Mouse (Mus musculus): Measurements from ENCODE around the gene Rabggtb. TPM values are rescaled to one million over a fixed set of nuclear protein-coding genes. Genes with fewer than 3 reads are reported as not detected.

Rabggtb gene
- polyA plus RNA-seq, 1 experiment from 2014 or later: 62.2 TPM

DNA sequence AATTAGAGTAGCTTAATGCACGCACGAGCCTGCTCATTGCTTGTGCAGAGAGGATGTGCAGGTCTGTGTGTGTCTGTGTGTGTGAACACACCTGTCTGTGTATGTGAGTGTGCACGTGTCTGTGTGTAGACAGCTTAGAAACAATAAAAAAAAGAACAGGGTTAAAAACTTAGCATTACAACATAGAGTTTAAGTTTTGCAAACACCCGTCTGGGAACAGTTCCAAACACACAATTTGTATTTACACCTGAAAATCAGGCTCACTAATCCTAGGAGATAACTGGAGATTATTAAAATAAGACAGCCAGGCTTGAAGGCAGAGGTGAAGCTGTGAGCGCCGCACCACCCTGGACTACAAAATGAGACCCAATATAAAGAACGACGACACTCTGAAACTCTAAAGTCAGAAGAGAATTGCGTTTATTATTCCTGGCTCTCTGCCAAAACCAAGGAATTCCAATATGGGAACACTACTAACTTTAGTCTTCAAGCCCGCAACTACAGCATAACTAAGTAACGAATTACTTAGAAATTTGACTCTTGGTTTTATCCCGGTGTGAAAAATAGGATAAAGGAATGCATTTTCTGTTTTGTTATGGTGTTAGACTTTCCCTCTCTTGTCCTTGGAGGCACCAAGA, 30.3 kb upstream of the Rabggtb start:
- Histone ChIP-seq H3K4me1 (peaks cover 43% of the 10 kb centered on the region), H3K27me3 (replicated peaks) (no peaks in the 10 kb centered on the region), H3K9me3 (replicated peaks) (no peaks in the 10 kb centered on the region), H3K4me2 (peak overlapping the region; percentile 90), H3K36me3 (peaks cover 35% of the 10 kb centered on the region), H3K4me3 (peak overlapping the region; percentile 86), H3K27ac (0 out of 2 replicates have a peak overlapping the region, but pooled peaks have one; percentile 81), H3K9ac (peak overlapping the region; percentile 87)
- WGBS (ENCODE audit: insufficient replicate concordance): 68% methylated on average over 12 of the region's 12 CpGs
- ATAC-seq: no peak

GRCm38 (mm10) chr3:153941613-153942012, 28.8 kb upstream of the Rabggtb start:
- Histone ChIP-seq H3K27ac (no peak overlapping the region), H3K9me3 (replicated peaks) (no peaks in the 10 kb centered on the region), H3K4me1 (peaks cover 43% of the 10 kb centered on the region), H3K27me3 (replicated peaks) (no peaks in the 10 kb centered on the region), H3K36me3 (peaks cover 50% of the 10 kb centered on the region), H3K4me2 (no peak overlapping the region), H3K4me3 (no peak overlapping the region), H3K9ac (no peak overlapping the region)
- ATAC-seq: no peak
- WGBS (ENCODE audit: insufficient replicate concordance): 92% methylated on average over 13 of the region's 13 CpGs

DNA sequence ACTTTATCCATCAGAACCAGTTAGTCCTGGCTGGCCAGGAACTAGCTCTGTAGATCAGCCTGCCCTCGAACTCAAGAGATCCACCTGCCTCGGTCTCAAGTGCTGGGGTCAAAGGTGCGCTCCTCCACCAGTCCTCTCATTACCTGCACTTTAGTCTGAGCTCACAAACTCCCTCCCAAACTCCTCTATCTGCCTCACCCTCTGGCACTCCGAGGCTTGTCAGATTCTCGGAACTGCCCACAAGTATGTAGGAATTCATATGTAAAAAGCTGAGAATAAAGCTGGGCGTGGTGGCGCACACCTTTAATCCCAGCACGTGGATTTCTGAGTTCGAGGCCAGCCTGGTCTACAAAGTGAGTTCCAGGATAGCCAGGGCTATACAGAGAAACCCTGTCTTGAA, 27.7 kb upstream of the Rabggtb start:
- ATAC-seq: no peak
- H3K9me3 ChIP-seq (replicated peaks): no peaks in the 10 kb centered on the region
- H3K27ac ChIP-seq: no peak overlapping the region
- 83% methylated on average over 9 of the region's 9 CpGs for whole genome bisulfite sequencing (ENCODE audit: insufficient replicate concordance)
- no peak overlapping the region for H3K4me2 ChIP-seq
- H3K36me3 ChIP-seq: peaks cover 60% of the 10 kb centered on the region
- peaks cover 43% of the 10 kb centered on the region for H3K4me1 ChIP-seq
- no peak overlapping the region for H3K4me3 ChIP-seq
- H3K9ac ChIP-seq: no peak overlapping the region
- H3K27me3 ChIP-seq (replicated peaks): no peaks in the 10 kb centered on the region

DNA sequence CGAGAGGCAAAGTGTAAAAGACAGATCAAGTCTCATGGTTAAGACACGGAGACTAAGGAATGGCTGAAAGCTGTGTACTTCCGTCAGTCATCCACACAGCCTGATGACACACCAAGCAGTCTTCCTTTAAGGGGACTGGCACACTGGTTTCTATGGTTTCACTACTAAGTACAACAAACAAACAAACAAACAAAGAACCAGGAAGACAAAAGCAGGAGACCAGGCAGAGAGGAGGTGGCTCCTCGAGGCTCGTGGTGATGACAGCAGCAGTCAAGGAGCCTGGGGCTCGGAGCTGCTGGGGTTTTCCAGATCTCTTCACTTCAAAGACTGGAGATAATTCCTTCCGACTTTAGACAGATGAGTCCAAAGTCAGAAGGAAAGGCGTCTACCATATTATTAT, 27.2 kb upstream of the Rabggtb start:
- Histone ChIP-seq H3K36me3 (peaks cover 64% of the 10 kb centered on the region), H3K4me3 (no peak overlapping the region), H3K9ac (no peak overlapping the region), H3K9me3 (replicated peaks) (no peaks in the 10 kb centered on the region), H3K27ac (no peak overlapping the region), H3K27me3 (replicated peaks) (no peaks in the 10 kb centered on the region), H3K4me1 (peaks cover 39% of the 10 kb centered on the region), H3K4me2 (no peak overlapping the region)
- WGBS (ENCODE audit: insufficient replicate concordance): 78% methylated on average over 8 of the region's 8 CpGs
- no peak for ATAC-seq

GRCm38 (mm10) chr3:153937116-153937810, 24.5 kb upstream of the Rabggtb start:
- peaks cover 87% of the 10 kb centered on the region for H3K36me3 ChIP-seq
- H3K9me3 ChIP-seq (replicated peaks): no peaks in the 10 kb centered on the region
- H3K27ac ChIP-seq: no peak overlapping the region
- H3K4me3 ChIP-seq: no peak overlapping the region
- no peak overlapping the region for H3K4me2 ChIP-seq
- peaks cover 20% of the 10 kb centered on the region for H3K4me1 ChIP-seq
- no peaks in the 10 kb centered on the region for H3K27me3 ChIP-seq (replicated peaks)
- H3K9ac ChIP-seq: no peak overlapping the region
- no peak for ATAC-seq
- 83% methylated on average over 17 of the region's 17 CpGs for WGBS (ENCODE audit: insufficient replicate concordance)

DNA sequence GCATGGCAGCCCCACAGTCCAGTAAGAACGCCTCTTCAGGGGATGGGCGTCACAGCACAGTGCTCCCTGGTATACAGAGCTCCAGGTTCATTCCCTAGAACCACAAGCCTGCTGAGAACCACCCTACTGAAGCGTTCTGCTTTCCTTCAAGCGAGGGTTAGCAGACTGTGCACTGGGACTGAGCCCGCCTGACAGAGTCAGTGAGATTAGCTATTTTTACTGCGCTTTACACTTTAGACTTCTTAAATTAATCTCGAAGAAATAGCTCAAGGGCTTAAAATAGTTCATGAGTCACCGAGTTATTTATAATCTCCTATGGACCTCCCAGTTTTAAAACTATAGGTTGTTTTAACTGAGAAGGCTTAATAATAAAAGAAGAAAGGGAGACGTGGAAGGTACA, 23.1 kb upstream of the Rabggtb start:
- H3K4me2 ChIP-seq: no peak overlapping the region

GRCm38 (mm10) chr3:153932461-153932860, 19.7 kb upstream of the Rabggtb start:
- peaks cover 81% of the 10 kb centered on the region for H3K36me3 ChIP-seq
- no peak overlapping the region for H3K4me2 ChIP-seq
- no peaks in the 10 kb centered on the region for H3K27me3 ChIP-seq (replicated peaks)
- 82% methylated on average over 5 of the region's 5 CpGs for WGBS (ENCODE audit: insufficient replicate concordance)
- H3K9ac ChIP-seq: no peak overlapping the region
- no peaks in the 10 kb centered on the region for H3K9me3 ChIP-seq (replicated peaks)
- no peaks in the 10 kb centered on the region for H3K4me1 ChIP-seq
- H3K4me3 ChIP-seq: no peak overlapping the region
- no peak overlapping the region for H3K27ac ChIP-seq
- no peak for ATAC-seq

More for the DNA sequence above, 23.1 kb upstream of the Rabggtb start:
- Histone ChIP-seq H3K4me1 (peaks cover 6% of the 10 kb centered on the region), H3K27ac (no peak overlapping the region; the same call in 1 of the 2 replicates), H3K9ac (no peak overlapping the region), H3K4me3 (no peak overlapping the region), H3K36me3 (peaks cover 85% of the 10 kb centered on the region), H3K27me3 (replicated peaks) (no peaks in the 10 kb centered on the region), H3K9me3 (replicated peaks) (no peaks in the 10 kb centered on the region)
- no peak for ATAC-seq
- WGBS (ENCODE audit: insufficient replicate concordance): 80% methylated on average over 9 of the region's 9 CpGs

- Histone ChIP-seq H3K9ac (no peak overlapping the region), H3K36me3 (peaks cover 76% of the 10 kb centered on the region), H3K27me3 (replicated peaks) (no peaks in the 10 kb centered on the region), H3K9me3 (replicated peaks) (no peaks in the 10 kb centered on the region), H3K4me3 (no peak overlapping the region), H3K4me2 (no peak overlapping the region), H3K4me1 (no peaks in the 10 kb centered on the region), H3K27ac (no peak overlapping the region)
- 82% methylated on average over 11 of the region's 11 CpGs for WGBS (ENCODE audit: insufficient replicate concordance)
- no peak; the same call in 1 of the 2 replicates for ATAC-seq
Observed at GRCm38 (mm10) chr3:153929526-153929925, 16.7 kb upstream of the Rabggtb start.

DNA sequence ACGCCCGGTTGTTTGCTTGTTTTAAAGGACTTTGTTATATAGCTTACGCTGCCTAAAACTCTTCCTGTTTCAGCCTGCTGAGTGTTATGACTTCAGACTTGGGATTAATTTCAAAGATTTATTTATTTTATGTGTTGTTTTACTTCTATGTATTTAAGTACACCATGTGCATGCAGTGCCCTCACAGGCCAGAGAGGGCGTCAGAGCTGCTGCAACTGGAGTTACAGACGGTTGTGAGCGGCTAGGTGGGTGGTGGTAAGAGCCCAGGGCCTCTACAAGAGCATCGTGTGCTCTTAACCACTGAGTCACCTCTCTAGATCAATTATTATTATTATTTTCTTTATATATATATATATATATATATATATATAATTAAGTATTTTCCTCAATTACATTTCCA, 13.5 kb upstream of the Rabggtb start:
- Histone ChIP-seq H3K9me3 (replicated peaks) (no peaks in the 10 kb centered on the region), H3K36me3 (peaks cover 73% of the 10 kb centered on the region), H3K4me1 (0 out of 2 replicates have a peak, but pooled peaks cover 2% of the 10 kb centered on the region), H3K27ac (no peak overlapping the region), H3K9ac (no peak overlapping the region), H3K27me3 (replicated peaks) (no peaks in the 10 kb centered on the region), H3K4me2 (no peak overlapping the region), H3K4me3 (no peak overlapping the region)
- no peak for ATAC-seq
- WGBS (ENCODE audit: insufficient replicate concordance): 82% methylated on average over 7 of the region's 7 CpGs

GRCm38 (mm10) chr3:153921147-153921910, 8.5 kb upstream of the Rabggtb start:
- Histone ChIP-seq H3K4me2 (no peak overlapping the region), H3K27ac (no peak overlapping the region), H3K9me3 (replicated peaks) (no peaks in the 10 kb centered on the region), H3K27me3 (replicated peaks) (no peaks in the 10 kb centered on the region), H3K36me3 (peaks cover 41% of the 10 kb centered on the region), H3K4me3 (no peak overlapping the region), H3K9ac (no peak overlapping the region), H3K4me1 (0 out of 2 replicates have a peak, but pooled peaks cover 3% of the 10 kb centered on the region)
- ATAC-seq: no peak
- 74% methylated on average over 10 of the region's 10 CpGs for WGBS (ENCODE audit: insufficient replicate concordance)

GRCm38 (mm10) chr3:153917200-153917599, 4.4 kb upstream of the Rabggtb start:
- peaks cover 15% of the 10 kb centered on the region for H3K4me1 ChIP-seq

More at GRCm38 (mm10) chr3:153917200-153917599, 4.4 kb upstream of the Rabggtb start:
- no peak overlapping the region for H3K4me2 ChIP-seq
- no peaks in the 10 kb centered on the region for H3K9me3 ChIP-seq (replicated peaks)
- H3K36me3 ChIP-seq: peaks cover 12% of the 10 kb centered on the region
- ATAC-seq: no peak
- no peak overlapping the region for H3K27ac ChIP-seq
- WGBS (ENCODE audit: insufficient replicate concordance): 21% methylated on average over 1 of the region's 1 CpGs
- H3K27me3 ChIP-seq (replicated peaks): no peaks in the 10 kb centered on the region
- H3K9ac ChIP-seq: no peak overlapping the region
- H3K4me3 ChIP-seq: no peak overlapping the region

Data from liver, embryonic 12.5 days (tissue).